ENCODE assay signal across 11 mouse cellular contexts in genomic region chr4:3165046-3165445, GRCm38 (mm10). TPM values are rescaled to one million over a fixed set of nuclear protein-coding genes. Genes with fewer than 3 reads are reported as not detected.
DNase-seq lines count a peak whose midpoint lies in the region; ATAC-seq and TF ChIP-seq lines count a peak whose summit lies in the region.
"Had no signal": no experiment of that assay in that cellular context is flagged by ENCODE, and none has a peak within 500 bp of the region (broad histone marks: within the 10 kb centered on the region; RNA-seq: fewer than 3 reads in every experiment).

No protein-coding gene starts in this region.

- H3K4me1 ChIP-seq in hindbrain, embryonic 11.5 days (replicated peaks; ENCODE audit: control insufficient read depth, insufficient read depth, low read length) = no peaks in the 10 kb centered on the region
- H3K4me1 ChIP-seq in hindbrain, postnatal 0 days (ENCODE audit: insufficient read depth, low read length) = no peaks in the 10 kb centered on the region
- no peaks in the 10 kb centered on the region for H3K4me1 ChIP-seq in embryonic facial prominence, embryonic 13.5 days

- no peak for DNase-seq in hindbrain, embryonic 11.5 days (ENCODE audit: low spot score)
- DNase-seq in hindbrain, postnatal 0 days (ENCODE audit: low spot score) = no peak
- DNase-seq in testis, postnatal 10 days (ENCODE audit: low spot score) = peak; percentile 71
- no peak for DNase-seq in testis, postnatal 14 days (ENCODE audit: low spot score)
- no peak for DNase-seq in frontal cortex, postnatal 36 days (ENCODE audit: low spot score in 2 of 2)
- DNase-seq: heart, postnatal 10 days; thymus, postnatal 25 days had no signal

- H3K36me3 ChIP-seq in hindbrain, embryonic 11.5 days (ENCODE audit: control insufficient read depth, insufficient read depth, low read length) = no peaks in the 10 kb centered on the region
- H3K36me3 ChIP-seq in hindbrain, postnatal 0 days (ENCODE audit: insufficient read depth, low read length) = no peaks in the 10 kb centered on the region
- no peaks in the 10 kb centered on the region for H3K36me3 ChIP-seq in embryonic facial prominence, embryonic 13.5 days

- TF ChIP-seq CTCF in hindbrain, postnatal 0 days (IDR thresholded peaks at IDR 0.05; ENCODE audit: low read depth) = no peak

- no peaks in the 10 kb centered on the region for H3K27me3 ChIP-seq in hindbrain, embryonic 11.5 days (ENCODE audit: control insufficient read depth, insufficient read depth, low read length)
- H3K27me3 ChIP-seq in hindbrain, postnatal 0 days (ENCODE audit: insufficient read depth, low read length) = no peaks in the 10 kb centered on the region
- no peaks in the 10 kb centered on the region for H3K27me3 ChIP-seq in embryonic facial prominence, embryonic 13.5 days

- ATAC-seq in hindbrain, embryonic 11.5 days (ENCODE audit: low FRiP score) = peak; percentile 61; the same call in 1 of the 2 replicates
- ATAC-seq in hindbrain, postnatal 0 days = no peak
- ATAC-seq in embryonic facial prominence, embryonic 13.5 days (ENCODE audit: insufficient number of reproducible peaks, insufficient read depth, low FRiP score, low TSS enrichment, low read depth) = 0 out of 2 replicates have a peak, but pooled peaks have one; percentile 75
- ATAC-seq in megakaryocyte, adult 5-6 weeks (ENCODE audit: poor library complexity, severe bottlenecking) = 0 out of 2 replicates have a peak, but pooled peaks have one; percentile 43

- H3K9me3 ChIP-seq in hindbrain, embryonic 11.5 days (ENCODE audit: control insufficient read depth, low read length) = peaks cover 4% of the 10 kb centered on the region
- peaks cover 7% of the 10 kb centered on the region for H3K9me3 ChIP-seq in hindbrain, postnatal 0 days (ENCODE audit: low read length)
- H3K9me3 ChIP-seq in embryonic facial prominence, embryonic 13.5 days = peaks cover 21% of the 10 kb centered on the region

- no peak overlapping the region for H3K4me3 ChIP-seq in hindbrain, embryonic 11.5 days (ENCODE audit: low read depth, low read length)
- H3K4me3 ChIP-seq in hindbrain, postnatal 0 days (ENCODE audit: low read length) = no peak overlapping the region
- no peak overlapping the region for H3K4me3 ChIP-seq in embryonic facial prominence, embryonic 13.5 days

- H3K27ac ChIP-seq in hindbrain, embryonic 11.5 days (ENCODE audit: low read depth, low read length) = no peak overlapping the region
- H3K27ac ChIP-seq in hindbrain, postnatal 0 days = no peak overlapping the region
- H3K27ac ChIP-seq in embryonic facial prominence, embryonic 13.5 days = no peak overlapping the region

- H3K9ac ChIP-seq in hindbrain, embryonic 11.5 days (ENCODE audit: low read depth, low read length) = no peak overlapping the region
- H3K9ac ChIP-seq in hindbrain, postnatal 0 days (replicated peaks; ENCODE audit: low read length) = no peak overlapping the region
- H3K9ac ChIP-seq in embryonic facial prominence, embryonic 13.5 days = no peak overlapping the region

- 88% methylated on average over 4 of the region's 4 CpGs for WGBS in hindbrain, embryonic 11.5 days
- 90% methylated on average over 4 of the region's 4 CpGs for WGBS in hindbrain, postnatal 0 days
- 89% methylated on average over 4 of the region's 4 CpGs for WGBS in embryonic facial prominence, embryonic 13.5 days

- no peak overlapping the region for H3K4me2 ChIP-seq in hindbrain, embryonic 11.5 days (replicated peaks; ENCODE audit: low read depth, low read length)
- H3K4me2 ChIP-seq in hindbrain, postnatal 0 days (ENCODE audit: low read depth, low read length) = no peak overlapping the region
- no peak overlapping the region for H3K4me2 ChIP-seq in embryonic facial prominence, embryonic 13.5 days

RNA-seq across cellular contexts. Expression of gene Vmn1r2, which starts 2.1 kb away (rescaled TPM):
- not detected in 2 replicates for polyA plus RNA-seq in hindbrain, embryonic 11.5 days (2014; fragmentation: Nextera tagmentation; extraction: Ambion mirVana)
- total RNA-seq in hindbrain, postnatal 0 days (2014; rRNA removed) = not detected in 2 replicates
- polyA plus RNA-seq in hindbrain, postnatal 0 days (2015; fragmentation: Nextera tagmentation; extraction: Ambion mirVana) = not detected in 2 replicates
- not detected in 2 replicates for polyA plus RNA-seq in embryonic facial prominence, embryonic 13.5 days (2015; fragmentation: Nextera tagmentation; extraction: Ambion mirVana)
- not detected in 2 replicates for total RNA-seq in megakaryocyte, adult 5-6 weeks (2015)
- not detected in 2 replicates for total RNA-seq in megakaryocyte, adult 5-6 weeks (2017)
- total RNA-seq: heart, postnatal 10 days; MEL had no signal
- polyA plus RNA-seq: limb, embryonic 14.5 days had no signal

RNA-seq across cellular contexts. Expression of gene Vmn1r3, which starts 20.1 kb away (rescaled TPM):
- not detected in 2 replicates for polyA plus RNA-seq in hindbrain, embryonic 11.5 days (2014; fragmentation: Nextera tagmentation; extraction: Ambion mirVana)
- total RNA-seq in hindbrain, postnatal 0 days (2014; rRNA removed) = not detected in 2 replicates
- polyA plus RNA-seq in hindbrain, postnatal 0 days (2015; fragmentation: Nextera tagmentation; extraction: Ambion mirVana) = not detected in 2 replicates
- not detected in 2 replicates for polyA plus RNA-seq in embryonic facial prominence, embryonic 13.5 days (2015; fragmentation: Nextera tagmentation; extraction: Ambion mirVana)
- not detected in 2 replicates for total RNA-seq in megakaryocyte, adult 5-6 weeks (2015)
- not detected in 2 replicates for total RNA-seq in megakaryocyte, adult 5-6 weeks (2017)
- total RNA-seq: heart, postnatal 10 days; MEL had no signal
- polyA plus RNA-seq: limb, embryonic 14.5 days had no signal
